Mouse (Mus musculus): ENCODE data around the gene Bst2. TPM values are rescaled to one million over a fixed set of nuclear protein-coding genes. Genes with fewer than 3 reads are reported as not detected.

The Bst2 gene
- 33.6 and 36.4 TPM in 2 replicates for polyA plus RNA-seq (2015; fragmentation: Nextera tagmentation; extraction: Ambion mirVana)

- no peaks in the 10 kb centered on the region for H3K9me3 ChIP-seq
- peak within 1 kb of the TSS; percentile 47 for H3K4me3 ChIP-seq
- ATAC-seq (ENCODE audit: insufficient number of reproducible peaks, low FRiP score, low TSS enrichment, low read depth) = peak; percentile 65; the same call in 1 of the 2 replicates
- H3K27ac ChIP-seq = peak within 1 kb of the TSS; percentile 78
- H3K4me2 ChIP-seq = peak within 1 kb of the TSS; percentile 72
- WGBS = 1% methylated on average over 37 of the region's 37 CpGs
- no peaks in the 10 kb centered on the region for H3K36me3 ChIP-seq
- H3K4me1 ChIP-seq = peaks cover 13% of the 10 kb centered on the region
- H3K9ac ChIP-seq = peak within 1 kb of the TSS; percentile 35; the same call in 1 of the 2 replicates
- no peaks in the 10 kb centered on the region for H3K27me3 ChIP-seq
Observed at GRCm38 (mm10) chr8:71537028-71537867, at the start of gene Bst2. Gene Bst2 (minus strand): TSS chr8:71537456.

GRCm38 (mm10) chr8:71586891-71587290, 49.6 kb upstream of the Bst2 start:
- Histone ChIP-seq H3K9me3 (no peaks in the 10 kb centered on the region), H3K9ac (no peak overlapping the region), H3K27ac (no peak overlapping the region), H3K4me3 (no peak overlapping the region), H3K4me2 (no peak overlapping the region), H3K4me1 (peaks cover 13% of the 10 kb centered on the region), H3K36me3 (peaks cover 32% of the 10 kb centered on the region), H3K27me3 (no peaks in the 10 kb centered on the region)
- 75% methylated on average over 2 of the region's 2 CpGs for WGBS
- ATAC-seq (ENCODE audit: insufficient number of reproducible peaks, low FRiP score, low TSS enrichment, low read depth) = no peak

GRCm38 (mm10) chr8:71580201-71580600, 42.9 kb upstream of the Bst2 start:
- H3K4me1 ChIP-seq = no peaks in the 10 kb centered on the region

GRCm38 (mm10) chr8:71579476-71579875, 42.2 kb upstream of the Bst2 start:
- Histone ChIP-seq H3K4me1 (no peaks in the 10 kb centered on the region), H3K4me2 (no peak overlapping the region), H3K4me3 (no peak overlapping the region), H3K36me3 (peaks cover 28% of the 10 kb centered on the region), H3K9me3 (no peaks in the 10 kb centered on the region), H3K27ac (no peak overlapping the region), H3K9ac (no peak overlapping the region), H3K27me3 (no peaks in the 10 kb centered on the region)
- 82% methylated on average over 14 of the region's 14 CpGs for WGBS
- ATAC-seq (ENCODE audit: insufficient number of reproducible peaks, low FRiP score, low TSS enrichment, low read depth) = no peak

More at GRCm38 (mm10) chr8:71580201-71580600, 42.9 kb upstream of the Bst2 start:
- Histone ChIP-seq H3K4me3 (no peak overlapping the region), H3K27me3 (no peaks in the 10 kb centered on the region), H3K36me3 (peaks cover 36% of the 10 kb centered on the region), H3K27ac (no peak overlapping the region), H3K9ac (no peak overlapping the region), H3K9me3 (no peaks in the 10 kb centered on the region), H3K4me2 (no peak overlapping the region)
- ATAC-seq (ENCODE audit: insufficient number of reproducible peaks, low FRiP score, low TSS enrichment, low read depth) = no peak
- 44% methylated on average over 9 of the region's 9 CpGs for WGBS

GRCm38 (mm10) chr8:71579009-71579408, 41.8 kb upstream of the Bst2 start:
- no peak overlapping the region for H3K9ac ChIP-seq
- H3K9me3 ChIP-seq = no peaks in the 10 kb centered on the region
- H3K36me3 ChIP-seq = peaks cover 24% of the 10 kb centered on the region
- H3K4me1 ChIP-seq = no peaks in the 10 kb centered on the region
- no peak for ATAC-seq (ENCODE audit: insufficient number of reproducible peaks, low FRiP score, low TSS enrichment, low read depth)
- H3K4me3 ChIP-seq = no peak overlapping the region
- WGBS = 72% methylated on average over 1 of the region's 1 CpGs
- H3K4me2 ChIP-seq = no peak overlapping the region
- no peak overlapping the region for H3K27ac ChIP-seq
- no peaks in the 10 kb centered on the region for H3K27me3 ChIP-seq

GRCm38 (mm10) chr8:71577856-71578387, 40.7 kb upstream of the Bst2 start:
- no peaks in the 10 kb centered on the region for H3K9me3 ChIP-seq
- no peaks in the 10 kb centered on the region for H3K27me3 ChIP-seq
- H3K4me3 ChIP-seq = no peak overlapping the region
- no peak for ATAC-seq (ENCODE audit: insufficient number of reproducible peaks, low FRiP score, low TSS enrichment, low read depth)
- H3K4me1 ChIP-seq = peaks cover 5% of the 10 kb centered on the region
- WGBS = 68% methylated on average over 4 of the region's 4 CpGs
- no peak overlapping the region for H3K27ac ChIP-seq
- no peak overlapping the region for H3K9ac ChIP-seq
- peaks cover 20% of the 10 kb centered on the region for H3K36me3 ChIP-seq
- no peak overlapping the region for H3K4me2 ChIP-seq

- H3K4me1 ChIP-seq = peaks cover 27% of the 10 kb centered on the region
- no peaks in the 10 kb centered on the region for H3K27me3 ChIP-seq
- no peak overlapping the region for H3K9ac ChIP-seq
- no peak for ATAC-seq (ENCODE audit: insufficient number of reproducible peaks, low FRiP score, low TSS enrichment, low read depth)
- no peaks in the 10 kb centered on the region for H3K9me3 ChIP-seq
- H3K4me3 ChIP-seq = no peak overlapping the region
- H3K36me3 ChIP-seq = peaks cover 8% of the 10 kb centered on the region; the same call in 1 of the 2 replicates
- H3K4me2 ChIP-seq = no peak overlapping the region
- WGBS = 71% methylated on average over 1 of the region's 1 CpGs
- no peak overlapping the region for H3K27ac ChIP-seq
Observed at GRCm38 (mm10) chr8:71575020-71575419, 37.8 kb upstream of the Bst2 start.

- no peak for ATAC-seq (ENCODE audit: insufficient number of reproducible peaks, low FRiP score, low TSS enrichment, low read depth)
- Histone ChIP-seq H3K4me1 (peaks cover 27% of the 10 kb centered on the region), H3K4me3 (no peak overlapping the region), H3K27me3 (no peaks in the 10 kb centered on the region), H3K4me2 (no peak overlapping the region), H3K27ac (no peak overlapping the region), H3K36me3 (peaks cover 4% of the 10 kb centered on the region; the same call in 1 of the 2 replicates), H3K9me3 (no peaks in the 10 kb centered on the region), H3K9ac (no peak overlapping the region)
- WGBS = 69% methylated on average over 7 of the region's 7 CpGs
Observed at GRCm38 (mm10) chr8:71574426-71574825, 37.2 kb upstream of the Bst2 start.

GRCm38 (mm10) chr8:71572847-71573633, 35.8 kb upstream of the Bst2 start:
- Histone ChIP-seq H3K4me1 (peaks cover 40% of the 10 kb centered on the region), H3K4me2 (0 out of 2 replicates have a peak overlapping the region, but pooled peaks have one; percentile 10), H3K36me3 (no peaks in the 10 kb centered on the region), H3K9ac (peak overlapping the region; percentile 7; the same call in 1 of the 2 replicates), H3K4me3 (no peak overlapping the region), H3K27ac (peak overlapping the region; percentile 38), H3K27me3 (peaks cover 9% of the 10 kb centered on the region; the same call in 1 of the 2 replicates), H3K9me3 (no peaks in the 10 kb centered on the region)
- no peak for ATAC-seq (ENCODE audit: insufficient number of reproducible peaks, low FRiP score, low TSS enrichment, low read depth)
- 60% methylated on average over 9 of the region's 9 CpGs for WGBS

GRCm38 (mm10) chr8:71572077-71572476, 34.8 kb upstream of the Bst2 start:
- 85% methylated on average over 2 of the region's 2 CpGs for WGBS
- H3K9ac ChIP-seq = no peak overlapping the region
- no peak overlapping the region for H3K27ac ChIP-seq
- H3K27me3 ChIP-seq = peaks cover 14% of the 10 kb centered on the region; the same call in 1 of the 2 replicates
- no peak for ATAC-seq (ENCODE audit: insufficient number of reproducible peaks, low FRiP score, low TSS enrichment, low read depth)
- H3K9me3 ChIP-seq = no peaks in the 10 kb centered on the region
- H3K4me2 ChIP-seq = no peak overlapping the region
- H3K4me1 ChIP-seq = peaks cover 40% of the 10 kb centered on the region
- H3K36me3 ChIP-seq = no peaks in the 10 kb centered on the region
- no peak overlapping the region for H3K4me3 ChIP-seq

- H3K27me3 ChIP-seq = peaks cover 26% of the 10 kb centered on the region; the same call in 1 of the 2 replicates
- no peaks in the 10 kb centered on the region for H3K9me3 ChIP-seq
- no peaks in the 10 kb centered on the region for H3K36me3 ChIP-seq
- peak overlapping the region; percentile 87 for H3K27ac ChIP-seq
- peak overlapping the region; percentile 64 for H3K4me3 ChIP-seq
- peaks cover 40% of the 10 kb centered on the region for H3K4me1 ChIP-seq
- WGBS = under 1% methylated on average over 41 of the region's 41 CpGs
- ATAC-seq (ENCODE audit: insufficient number of reproducible peaks, low FRiP score, low TSS enrichment, low read depth) = peak; percentile 90
- H3K9ac ChIP-seq = peak overlapping the region; percentile 48
- H3K4me2 ChIP-seq = peak overlapping the region; percentile 84
Observed at GRCm38 (mm10) chr8:71570291-71570954, 33.2 kb upstream of the Bst2 start.
